Mouse (Mus musculus): ENCODE measurements around the gene Map3k20. TPM values are rescaled to one million over a fixed set of nuclear protein-coding genes. Genes with fewer than 3 reads are reported as not detected.
A peak's percentile ranks its signal among the peaks of the same experiment; 100 is the strongest.

Gene Map3k20
- polyA plus RNA-seq, 1 experiment from 2014 or later, result 22.3 TPM

- H3K27me3 ChIP-seq (replicated peaks; ENCODE audit: control insufficient read depth, insufficient read depth, low read length), result no peaks in the 10 kb centered on the region
- peaks cover 10% of the 10 kb centered on the region for H3K4me1 ChIP-seq (replicated peaks; ENCODE audit: control insufficient read depth, insufficient read depth, low read length)
- no peak overlapping the region for H3K27ac ChIP-seq (ENCODE audit: low read depth)
- peaks cover 20% of the 10 kb centered on the region for H3K36me3 ChIP-seq (ENCODE audit: control insufficient read depth, insufficient read depth, low read length)
- no peaks in the 10 kb centered on the region for H3K9me3 ChIP-seq (ENCODE audit: control insufficient read depth, low read length)
- no peak for DNase-seq (ENCODE audit: low spot score)
- WGBS, result 69% methylated on average over 9 of the region's 9 CpGs
- ATAC-seq (replicated peaks; ENCODE audit: low FRiP score, low TSS enrichment, low read depth), result no peak
- no peak overlapping the region for H3K4me3 ChIP-seq (ENCODE audit: low read depth, low read length)
- H3K4me2 ChIP-seq (ENCODE audit: low read length), result no peak overlapping the region
- no peak overlapping the region for H3K9ac ChIP-seq (ENCODE audit: low read length)
Measured at GRCm38 (mm10) chr2:72301194-72301916, 15.9 kb downstream of the Map3k20 start.

DNA sequence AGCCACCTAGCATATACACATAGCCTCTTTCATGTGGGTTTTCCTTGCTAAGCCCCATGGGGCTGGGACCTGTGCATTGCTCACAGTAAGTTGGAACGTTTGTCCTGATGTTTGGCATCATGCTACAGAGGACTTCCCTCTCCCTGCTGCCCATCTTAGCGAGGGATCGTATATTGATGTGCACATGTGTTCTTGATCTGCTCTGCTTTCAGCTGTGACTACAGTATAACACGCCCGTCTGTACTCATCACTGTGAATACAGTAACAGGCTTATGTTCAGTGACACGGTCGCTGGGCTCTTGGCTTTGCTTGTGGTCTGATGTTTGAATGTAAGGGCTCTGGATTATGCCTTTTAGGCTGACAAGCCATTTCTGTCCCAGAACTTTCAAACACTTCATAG is 20.3 kb downstream of the Map3k20 start:
- no peak overlapping the region for H3K4me3 ChIP-seq (ENCODE audit: low read depth, low read length)
- 83% methylated on average over 7 of the region's 7 CpGs for WGBS
- no peak overlapping the region for H3K27ac ChIP-seq (ENCODE audit: low read depth)
- H3K4me2 ChIP-seq (ENCODE audit: low read length), result no peak overlapping the region
- H3K9ac ChIP-seq (ENCODE audit: low read length), result no peak overlapping the region
- H3K9me3 ChIP-seq (ENCODE audit: control insufficient read depth, low read length), result no peaks in the 10 kb centered on the region
- ATAC-seq (replicated peaks; ENCODE audit: low FRiP score, low TSS enrichment, low read depth), result no peak
- H3K36me3 ChIP-seq (ENCODE audit: control insufficient read depth, insufficient read depth, low read length), result peaks cover 9% of the 10 kb centered on the region; the same call in 1 of the 2 replicates
- DNase-seq (ENCODE audit: low spot score), result no peak
- H3K4me1 ChIP-seq (replicated peaks; ENCODE audit: control insufficient read depth, insufficient read depth, low read length), result no peaks in the 10 kb centered on the region
- H3K27me3 ChIP-seq (replicated peaks; ENCODE audit: control insufficient read depth, insufficient read depth, low read length), result no peaks in the 10 kb centered on the region

DNA sequence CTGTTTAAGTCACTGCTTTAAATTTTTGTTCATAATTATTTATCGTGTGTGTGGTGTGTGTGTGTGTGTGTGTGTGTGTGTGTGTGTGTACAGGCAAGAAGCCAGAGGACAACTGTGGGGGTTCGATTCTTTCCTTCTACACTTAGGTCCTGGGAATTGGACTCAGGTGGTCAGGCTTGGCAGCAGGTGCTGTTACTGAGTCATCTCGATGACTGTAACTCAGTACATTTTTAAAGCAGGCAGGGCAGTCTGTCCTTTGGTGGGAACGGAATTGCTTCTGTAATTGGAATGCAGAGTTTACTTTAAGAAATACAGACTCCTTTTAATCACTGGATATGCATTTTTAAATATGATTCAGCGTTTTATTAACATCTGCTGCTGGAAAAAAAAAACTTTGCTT is 22.9 kb downstream of the Map3k20 start:
- Histone ChIP-seq H3K9ac (ENCODE audit: low read length) (no peak overlapping the region), H3K9me3 (ENCODE audit: control insufficient read depth, low read length) (no peaks in the 10 kb centered on the region), H3K4me1 (replicated peaks; ENCODE audit: control insufficient read depth, insufficient read depth, low read length) (0 out of 2 replicates have a peak, but pooled peaks cover 1% of the 10 kb centered on the region), H3K4me3 (ENCODE audit: low read depth, low read length) (no peak overlapping the region), H3K4me2 (ENCODE audit: low read length) (no peak overlapping the region), H3K27ac (ENCODE audit: low read depth) (no peak overlapping the region), H3K27me3 (replicated peaks; ENCODE audit: control insufficient read depth, insufficient read depth, low read length) (no peaks in the 10 kb centered on the region), H3K36me3 (ENCODE audit: control insufficient read depth, insufficient read depth, low read length) (peaks cover 9% of the 10 kb centered on the region; the same call in 1 of the 2 replicates)
- ATAC-seq (replicated peaks; ENCODE audit: low FRiP score, low TSS enrichment, low read depth) (no peak), DNase-seq (ENCODE audit: low spot score) (no peak)
- 65% methylated on average over 5 of the region's 5 CpGs for WGBS

GRCm38 (mm10) chr2:72308981-72309380 is 23.5 kb downstream of the Map3k20 start:
- DNase-seq (ENCODE audit: low spot score) (no peak), ATAC-seq (replicated peaks; ENCODE audit: low FRiP score, low TSS enrichment, low read depth) (no peak)
- no peaks in the 10 kb centered on the region for H3K9me3 ChIP-seq (ENCODE audit: control insufficient read depth, low read length)
- no peak overlapping the region for H3K9ac ChIP-seq (ENCODE audit: low read length)
- no peak overlapping the region for H3K4me3 ChIP-seq (ENCODE audit: low read depth, low read length)
- 84% methylated on average over 5 of the region's 5 CpGs for WGBS
- no peak overlapping the region for H3K4me2 ChIP-seq (ENCODE audit: low read length)
- H3K4me1 ChIP-seq (replicated peaks; ENCODE audit: control insufficient read depth, insufficient read depth, low read length), result 0 out of 2 replicates have a peak, but pooled peaks cover 2% of the 10 kb centered on the region
- peaks cover 9% of the 10 kb centered on the region; the same call in 1 of the 2 replicates for H3K36me3 ChIP-seq (ENCODE audit: control insufficient read depth, insufficient read depth, low read length)
- H3K27me3 ChIP-seq (replicated peaks; ENCODE audit: control insufficient read depth, insufficient read depth, low read length), result no peaks in the 10 kb centered on the region
- no peak overlapping the region for H3K27ac ChIP-seq (ENCODE audit: low read depth)

DNA sequence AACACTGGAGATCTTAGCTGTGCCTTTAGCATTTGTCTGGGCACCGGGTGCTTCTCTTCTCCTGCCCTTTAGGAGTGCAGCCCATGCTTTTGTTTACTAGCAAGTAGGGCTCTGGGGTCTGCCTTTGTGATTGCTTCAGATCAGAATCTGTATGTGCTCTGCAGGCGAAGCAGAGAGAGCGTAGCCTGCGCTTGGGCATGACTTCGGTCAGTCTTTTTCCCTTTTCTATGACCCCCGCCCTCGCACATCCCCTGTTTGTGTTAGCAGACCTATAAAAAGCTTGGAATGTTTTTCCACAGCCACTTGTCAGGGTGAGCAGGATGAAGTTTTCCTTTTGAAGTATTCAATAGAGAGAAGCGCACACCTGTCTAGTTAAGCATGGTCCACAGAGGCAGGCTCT is 26.0 kb downstream of the Map3k20 start:
- H3K27ac ChIP-seq (ENCODE audit: low read depth), result no peak overlapping the region
- H3K4me3 ChIP-seq (ENCODE audit: low read depth, low read length), result no peak overlapping the region
- H3K36me3 ChIP-seq (ENCODE audit: control insufficient read depth, insufficient read depth, low read length), result no peaks in the 10 kb centered on the region
- H3K4me1 ChIP-seq (replicated peaks; ENCODE audit: control insufficient read depth, insufficient read depth, low read length), result 0 out of 2 replicates have a peak, but pooled peaks cover 2% of the 10 kb centered on the region
- no peaks in the 10 kb centered on the region for H3K27me3 ChIP-seq (replicated peaks; ENCODE audit: control insufficient read depth, insufficient read depth, low read length)
- 57% methylated on average over 8 of the region's 8 CpGs for WGBS
- DNase-seq (ENCODE audit: low spot score) (no peak), ATAC-seq (replicated peaks; ENCODE audit: low FRiP score, low TSS enrichment, low read depth) (no peak)
- H3K9ac ChIP-seq (ENCODE audit: low read length), result no peak overlapping the region
- H3K9me3 ChIP-seq (ENCODE audit: control insufficient read depth, low read length), result no peaks in the 10 kb centered on the region
- H3K4me2 ChIP-seq (ENCODE audit: low read length), result no peak overlapping the region

GRCm38 (mm10) chr2:72313312-72313711 is 27.9 kb downstream of the Map3k20 start:
- no peaks in the 10 kb centered on the region for H3K27me3 ChIP-seq (replicated peaks; ENCODE audit: control insufficient read depth, insufficient read depth, low read length)
- no peaks in the 10 kb centered on the region for H3K9me3 ChIP-seq (ENCODE audit: control insufficient read depth, low read length)
- 64% methylated on average over 11 of the region's 11 CpGs for WGBS
- no peak overlapping the region for H3K4me2 ChIP-seq (ENCODE audit: low read length)
- ATAC-seq (replicated peaks; ENCODE audit: low FRiP score, low TSS enrichment, low read depth) (no peak), DNase-seq (ENCODE audit: low spot score) (no peak)
- H3K36me3 ChIP-seq (ENCODE audit: control insufficient read depth, insufficient read depth, low read length), result no peaks in the 10 kb centered on the region
- no peak overlapping the region for H3K9ac ChIP-seq (ENCODE audit: low read length)
- no peak overlapping the region for H3K4me3 ChIP-seq (ENCODE audit: low read depth, low read length)
- no peak overlapping the region for H3K27ac ChIP-seq (ENCODE audit: low read depth)
- peaks cover 2% of the 10 kb centered on the region; the same call in 1 of the 2 replicates for H3K4me1 ChIP-seq (replicated peaks; ENCODE audit: control insufficient read depth, insufficient read depth, low read length)

DNA sequence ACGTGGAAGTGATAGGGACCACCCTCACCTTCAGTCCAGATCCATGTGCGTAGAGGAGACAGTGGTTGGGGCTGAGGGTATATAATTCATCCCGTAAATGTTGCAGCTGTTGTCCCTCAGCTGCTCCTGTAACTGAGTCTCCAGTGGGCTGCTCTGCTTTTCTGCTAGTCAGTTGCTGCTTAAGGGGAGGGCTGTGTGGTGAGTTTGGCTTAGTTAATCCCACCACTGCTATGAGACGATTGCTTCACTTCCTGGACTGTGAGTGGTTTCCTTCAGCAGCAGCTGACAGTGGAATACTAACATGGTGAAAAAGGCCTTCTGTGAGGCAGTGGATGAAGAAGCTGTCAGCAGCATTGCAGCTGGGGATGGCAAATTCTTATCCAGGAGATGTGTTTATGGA is 33.0 kb downstream of the Map3k20 start:
- H3K4me3 ChIP-seq (ENCODE audit: low read depth, low read length), result no peak overlapping the region
- DNase-seq (ENCODE audit: low spot score) (peak; percentile 55), ATAC-seq (replicated peaks; ENCODE audit: low FRiP score, low TSS enrichment, low read depth) (no peak)
- WGBS, result 20% methylated on average over 4 of the region's 4 CpGs
- H3K4me2 ChIP-seq (ENCODE audit: low read length), result peak overlapping the region; percentile 5; the same call in 1 of the 2 replicates
- no peak overlapping the region for H3K9ac ChIP-seq (ENCODE audit: low read length)
- no peaks in the 10 kb centered on the region for H3K36me3 ChIP-seq (ENCODE audit: control insufficient read depth, insufficient read depth, low read length)
- H3K9me3 ChIP-seq (ENCODE audit: control insufficient read depth, low read length), result no peaks in the 10 kb centered on the region
- no peaks in the 10 kb centered on the region for H3K27me3 ChIP-seq (replicated peaks; ENCODE audit: control insufficient read depth, insufficient read depth, low read length)
- peak overlapping the region; percentile 77 for H3K27ac ChIP-seq (ENCODE audit: low read depth)
- H3K4me1 ChIP-seq (replicated peaks; ENCODE audit: control insufficient read depth, insufficient read depth, low read length), result peaks cover 12% of the 10 kb centered on the region

GRCm38 (mm10) chr2:72319028-72319798 is 33.8 kb downstream of the Map3k20 start:
- Histone ChIP-seq H3K9me3 (ENCODE audit: control insufficient read depth, low read length) (no peaks in the 10 kb centered on the region), H3K9ac (ENCODE audit: low read length) (no peak overlapping the region), H3K27ac (ENCODE audit: low read depth) (peak overlapping the region; percentile 77), H3K36me3 (ENCODE audit: control insufficient read depth, insufficient read depth, low read length) (no peaks in the 10 kb centered on the region), H3K4me1 (replicated peaks; ENCODE audit: control insufficient read depth, insufficient read depth, low read length) (peaks cover 14% of the 10 kb centered on the region), H3K4me3 (ENCODE audit: low read depth, low read length) (no peak overlapping the region), H3K27me3 (replicated peaks; ENCODE audit: control insufficient read depth, insufficient read depth, low read length) (no peaks in the 10 kb centered on the region), H3K4me2 (ENCODE audit: low read length) (no peak overlapping the region)
- 44% methylated on average over 7 of the region's 7 CpGs for WGBS
- ATAC-seq (replicated peaks; ENCODE audit: low FRiP score, low TSS enrichment, low read depth) (no peak), DNase-seq (ENCODE audit: low spot score) (no peak)
